Mouse (Mus musculus) layer of hippocampus, adult 9-11 months (tissue): ENCODE results near the gene Mcat.
"Not testable (repeated sequence)": the region's sequence is repeated elsewhere in the genome, so short reads cannot be mapped to it uniquely, and the experiment has no call there.

ENCODE experiments used
- DNase-seq: peaks from one replicate; pipeline ENCODE4 v3.0.0; 2022

Gene Mcat

DNA sequence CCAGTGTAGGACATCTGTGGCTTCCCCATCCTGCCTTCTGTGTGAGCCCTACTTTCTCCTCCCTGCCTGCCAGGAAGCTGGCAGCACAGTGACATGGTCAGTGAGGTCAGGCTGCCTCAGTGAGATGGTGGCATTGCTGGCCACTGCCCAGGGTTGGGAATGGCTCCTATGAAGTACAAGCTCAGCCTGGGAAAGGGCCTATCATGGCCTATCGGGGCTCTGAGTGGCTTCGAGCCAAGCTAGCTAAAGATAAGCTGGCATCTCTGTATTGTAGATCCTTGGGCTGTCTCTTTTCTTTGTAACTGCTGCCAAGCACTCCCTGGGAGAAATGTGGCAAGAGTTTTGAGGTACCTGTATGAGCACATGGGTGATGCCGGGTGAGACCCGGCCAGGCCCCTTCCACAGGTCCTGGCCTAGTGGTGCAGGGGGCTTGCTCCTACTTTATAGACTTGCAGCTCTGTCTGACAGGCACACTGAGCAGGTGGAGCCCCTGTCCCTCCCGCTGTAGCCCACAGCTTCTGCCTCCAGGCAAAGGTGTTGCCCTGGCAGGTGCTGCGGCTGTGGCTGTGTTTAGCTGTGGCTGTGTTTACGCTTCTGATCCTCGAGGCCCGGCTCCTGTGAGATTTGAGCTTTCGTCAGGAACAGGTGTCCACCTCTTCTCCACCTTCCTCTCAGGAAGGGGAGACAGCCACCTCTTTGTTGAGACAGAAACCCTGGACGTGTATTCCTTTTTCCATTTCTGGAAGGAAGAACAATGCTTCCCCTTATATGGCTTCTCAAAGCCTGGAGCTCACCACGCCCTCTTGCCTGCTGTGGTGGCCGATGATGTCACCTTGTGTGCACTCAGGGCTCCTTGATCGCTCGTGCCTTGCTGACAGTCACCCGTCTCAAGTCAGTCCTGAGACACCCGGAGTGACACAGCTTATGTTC is 28.4 kb downstream of the Mcat start:
- DNase-seq, result no peak

DNA sequence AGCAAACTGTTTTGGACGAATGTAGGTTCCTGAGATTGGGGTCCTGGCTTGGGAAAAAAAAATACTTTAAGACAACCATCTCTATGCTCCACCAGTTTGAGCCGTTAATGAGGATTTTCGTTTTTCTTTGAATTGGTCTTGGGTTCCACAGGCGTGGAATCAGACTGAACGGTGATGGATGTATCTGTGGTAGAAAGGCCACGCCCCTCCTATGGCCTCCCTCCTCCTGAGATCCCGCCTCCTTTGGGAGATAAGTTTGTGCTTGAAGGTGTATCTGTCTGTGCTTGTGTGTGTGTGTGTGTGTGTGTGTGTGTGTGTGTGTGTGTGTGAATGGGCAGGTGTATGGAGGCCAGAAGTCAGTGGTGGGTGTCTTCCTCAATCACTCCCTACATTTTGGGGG is 31.0 kb downstream of the Mcat start:
- DNase-seq, result no peak

DNA sequence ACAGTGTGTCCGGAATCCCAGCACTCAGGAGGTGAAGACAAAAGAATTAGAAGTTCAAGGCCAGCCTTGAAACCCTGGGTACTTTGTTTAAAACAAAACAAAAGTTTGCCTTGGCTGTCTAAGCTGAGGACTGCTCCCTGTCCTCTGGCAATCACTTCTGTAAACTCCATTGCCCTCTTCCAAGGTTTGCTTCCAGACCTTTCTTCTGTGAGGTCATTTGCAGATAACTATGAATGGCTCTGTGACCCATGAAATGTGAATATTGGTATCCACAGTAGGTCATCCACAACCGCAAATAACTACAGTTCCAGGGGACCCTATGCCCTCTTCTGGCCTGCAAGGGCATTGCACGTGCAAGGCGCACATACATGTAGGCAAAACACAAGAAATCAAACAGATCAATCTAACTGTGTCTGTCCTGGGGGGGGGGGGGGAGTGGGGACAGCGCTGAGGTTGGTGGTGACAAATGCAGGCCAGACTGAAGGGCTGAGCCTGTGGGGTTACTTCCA is 31.6 kb downstream of the Mcat start:
- no peak for DNase-seq

- DNase-seq, result no peak
Measured at GRCm38 (mm10) chr15:83530688-83531087, 32.9 kb downstream of the Mcat start.

- no peak for DNase-seq
Measured at GRCm38 (mm10) chr15:83530233-83530632, 33.4 kb downstream of the Mcat start.

- DNase-seq, result no peak
Measured at GRCm38 (mm10) chr15:83529765-83530164, 33.8 kb downstream of the Mcat start.

- no peak for DNase-seq
Measured at GRCm38 (mm10) chr15:83528892-83529291, 34.7 kb downstream of the Mcat start.

DNA sequence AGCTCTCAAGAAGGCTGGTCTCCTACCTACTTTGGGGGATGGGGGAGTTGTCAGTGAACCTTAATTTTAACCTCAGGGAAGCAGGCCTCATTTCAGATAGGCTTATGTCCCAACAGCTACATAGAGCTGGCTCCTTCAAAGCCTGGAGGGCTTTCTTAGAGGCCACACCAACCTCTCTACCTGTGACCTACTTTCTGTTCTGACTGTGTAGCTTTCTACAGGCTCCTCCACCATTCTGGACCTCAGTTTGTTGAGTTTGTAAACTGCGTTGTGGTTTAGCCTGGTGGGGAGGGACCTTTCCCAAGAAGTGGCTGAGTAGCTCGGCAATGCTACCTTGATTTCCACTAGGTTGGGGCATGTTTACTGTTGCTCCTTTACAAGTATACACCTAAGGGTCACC is 35.8 kb downstream of the Mcat start:
- DNase-seq, result no peak

DNA sequence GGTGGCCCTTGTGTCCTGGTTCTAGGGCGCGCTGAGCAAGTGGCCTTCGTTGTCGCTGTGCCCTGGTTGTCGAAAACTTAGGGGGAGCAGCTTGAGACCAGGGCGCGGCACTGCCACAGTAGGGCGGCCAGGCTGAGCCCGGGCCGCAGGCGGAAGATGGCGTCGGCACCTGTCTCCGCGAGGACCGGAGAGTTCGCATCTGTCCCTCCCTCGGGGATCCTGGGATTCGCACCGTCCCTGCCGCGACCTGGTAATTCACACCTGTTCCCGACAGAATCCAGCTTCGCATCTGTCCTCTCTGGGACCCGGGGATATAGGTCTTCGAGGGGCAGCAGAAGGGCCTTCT is 36.5 kb downstream of the Mcat start:
- no peak for DNase-seq

DNA sequence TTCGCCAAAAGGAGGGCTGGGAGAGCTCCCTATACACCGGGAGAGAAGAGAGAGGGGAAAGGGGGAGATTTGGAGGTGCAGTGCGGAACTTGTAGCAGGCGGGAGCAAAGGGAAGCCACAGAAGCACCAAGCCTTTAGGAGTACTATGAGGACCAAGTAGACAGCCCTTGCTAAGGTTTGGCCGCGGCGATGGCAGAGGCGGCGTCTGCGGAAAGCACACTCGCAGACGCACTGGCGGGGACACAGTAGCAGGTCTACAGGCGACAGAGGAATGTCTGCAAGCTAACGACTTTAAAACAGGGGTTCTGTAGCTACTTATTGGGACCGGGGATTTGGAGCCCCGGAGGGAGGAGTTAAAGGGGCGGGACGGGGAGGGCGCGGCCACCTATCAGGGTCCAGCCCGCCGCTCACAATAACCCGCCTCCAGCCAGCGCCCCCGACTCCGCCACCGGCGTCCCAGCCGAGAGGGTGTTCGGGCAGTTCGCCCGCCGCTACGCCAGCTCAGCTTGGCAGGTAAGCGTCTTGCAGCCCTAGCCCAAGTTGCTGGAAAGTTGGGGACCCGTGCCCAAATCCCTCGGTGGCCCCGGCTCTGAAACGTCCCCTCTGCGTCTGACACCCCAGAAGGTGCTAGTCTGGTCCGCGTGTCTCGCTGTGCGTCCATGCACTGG is 37.0 kb downstream of the Mcat start, which contains the start of gene Bik:
Bik (plus strand) TSS at position 439 of the 668 bp plus-strand sequence.
- DNase-seq, result no peak

GRCm38 (mm10) chr15:83524333-83524729 is 39.3 kb downstream of the Mcat start:
- no peak for DNase-seq

GRCm38 (mm10) chr15:83523638-83524332 is 39.8 kb downstream of the Mcat start:
- no peak for DNase-seq

- no peak for DNase-seq
Measured at GRCm38 (mm10) chr15:83523196-83523595, 40.4 kb downstream of the Mcat start.

DNA sequence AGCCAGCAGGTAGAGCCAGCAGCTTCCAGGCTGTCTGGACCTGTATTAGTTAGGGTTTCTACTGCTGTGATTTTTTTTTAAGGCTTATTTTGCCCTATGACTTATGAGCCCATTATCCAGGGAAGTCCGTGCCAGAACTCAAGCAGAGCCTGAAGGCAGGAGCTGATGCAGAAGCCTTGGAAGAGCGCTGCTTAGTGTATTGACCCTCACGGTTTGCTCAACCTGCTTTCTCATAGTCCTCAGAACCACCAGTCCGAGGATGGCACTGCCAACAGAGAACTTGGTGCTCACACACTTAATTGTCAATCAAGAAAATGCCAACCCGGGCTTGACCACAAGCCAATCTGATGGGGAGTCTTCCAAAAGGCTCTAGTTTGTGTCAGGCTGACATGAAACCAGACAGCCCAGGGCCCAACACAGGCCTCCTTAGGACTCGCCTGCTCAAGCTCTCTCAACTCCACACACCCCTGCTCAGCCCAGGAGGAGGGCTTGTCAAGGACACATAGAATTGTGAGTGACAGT is 42.7 kb downstream of the Mcat start:
- DNase-seq, result no peak

GRCm38 (mm10) chr15:83518215-83519048 is 45.2 kb downstream of the Mcat start:
- DNase-seq, result peak; percentile 45

DNA sequence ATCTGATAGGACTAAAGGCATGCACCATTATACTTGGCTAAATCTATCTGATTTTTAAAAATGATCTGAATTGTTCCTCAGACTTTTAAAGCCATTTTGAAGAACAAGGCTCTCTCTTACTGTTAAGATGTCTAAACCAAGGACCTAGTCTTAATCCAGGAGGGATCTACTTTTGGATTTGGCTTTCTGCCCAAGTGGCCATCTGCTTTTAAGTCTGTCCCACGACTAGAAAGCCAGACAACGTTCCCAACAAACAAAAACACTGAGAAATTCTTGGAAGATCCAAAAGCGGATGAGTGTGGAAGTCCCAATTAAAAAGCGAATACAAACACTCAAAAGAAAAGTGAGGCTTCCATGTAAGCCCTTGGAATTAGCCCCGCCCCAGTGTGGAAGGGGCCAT is 48.6 kb downstream of the Mcat start:
- DNase-seq, result no peak

DNA sequence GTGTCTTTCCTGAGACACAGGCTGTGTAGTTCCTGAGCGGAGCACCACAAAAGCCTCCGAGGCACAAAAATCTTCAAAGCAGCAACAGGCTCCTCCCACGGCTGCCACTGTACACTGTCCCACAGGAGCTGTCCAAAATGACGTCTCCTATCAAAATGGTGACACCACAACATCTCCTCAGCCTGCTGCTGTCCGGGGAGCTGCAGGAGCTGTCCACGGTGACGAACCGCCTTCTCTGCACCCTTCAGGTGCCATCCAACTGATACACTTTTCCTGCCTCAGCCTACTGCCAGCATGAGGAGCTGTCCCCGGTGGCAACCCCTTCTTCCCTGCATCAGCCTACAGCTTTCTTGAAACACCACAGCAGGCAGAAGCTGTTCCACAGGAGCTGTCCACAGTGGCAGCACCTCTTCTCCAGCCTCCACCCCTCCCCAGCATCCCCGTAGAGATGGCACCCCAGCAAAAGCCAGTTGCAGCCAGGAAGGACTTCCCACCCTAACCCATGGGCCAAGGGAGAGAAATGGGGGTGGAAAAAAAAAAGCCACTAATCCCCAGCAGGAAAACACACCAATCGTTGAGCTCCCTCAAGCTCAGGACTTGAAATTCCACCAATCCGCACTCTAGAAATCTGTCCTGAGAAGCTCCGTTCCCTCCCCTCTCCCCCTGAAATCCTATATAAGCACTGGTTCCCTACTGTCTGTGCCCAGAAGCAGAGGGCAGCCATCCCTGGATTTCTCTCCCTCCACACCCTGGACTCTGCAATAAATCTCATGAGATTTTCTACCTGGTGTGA is 50.9 kb downstream of the Mcat start:
- no peak for DNase-seq

GRCm38 (mm10) chr15:83510805-83511405 is 52.7 kb downstream of the Mcat start, which contains the start of gene Ttll1:
TSS of gene Ttll1 (minus strand) at chr15:83510893.
- peak; percentile 96 for DNase-seq

DNA sequence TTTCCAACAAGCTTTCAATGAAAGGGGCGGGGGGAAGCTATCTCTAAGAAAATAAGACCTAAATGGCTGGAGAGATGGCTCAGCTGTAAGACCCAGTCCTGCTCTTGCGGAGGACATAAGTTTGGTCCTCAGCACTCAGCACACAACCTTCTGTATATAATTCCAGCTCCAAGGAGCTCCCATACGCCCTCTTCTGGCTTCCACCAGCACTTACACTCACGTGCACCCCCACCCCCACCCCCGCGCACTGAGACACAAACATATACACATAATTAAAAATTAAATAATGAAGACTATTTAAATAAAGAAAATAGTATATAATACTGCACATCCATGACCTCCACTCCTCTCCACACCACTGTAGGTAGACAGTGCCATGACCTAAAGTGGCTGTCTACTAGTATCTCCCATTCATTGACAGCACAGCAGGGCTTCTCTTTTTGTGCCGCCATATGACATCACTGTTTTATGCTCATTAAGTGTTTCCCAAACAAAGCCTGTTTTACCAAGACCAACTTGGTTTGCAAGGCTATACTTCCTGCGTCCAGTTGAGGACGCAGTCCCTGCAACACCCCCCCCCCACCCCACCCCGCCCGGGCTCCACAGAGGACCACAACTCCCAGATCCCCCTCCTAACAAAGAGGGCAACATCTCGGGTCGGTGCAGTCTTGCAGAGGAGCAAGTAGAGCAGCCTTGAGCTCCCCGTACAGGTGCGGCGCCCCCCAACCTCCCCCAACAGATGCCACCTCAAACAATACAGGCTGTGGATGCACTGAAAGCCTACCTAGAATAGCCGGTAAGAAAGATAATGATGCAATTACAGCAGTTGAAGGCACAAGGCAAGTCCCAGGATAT is 53.4 kb downstream of the Mcat start:
- no peak for DNase-seq

GRCm38 (mm10) chr15:83501483-83501882 is 62.1 kb downstream of the Mcat start:
- DNase-seq, result not testable (repeated sequence)
